Mouse (Mus musculus): ENCODE measurements around the gene Fbl. TPM values are rescaled to one million over a fixed set of nuclear protein-coding genes. Genes with fewer than 3 reads are reported as not detected.

The Fbl gene
- total RNA-seq, 2 experiments from 2014 or later = 172 to 207 TPM

Other genes with a start within 250 kb of the Fbl start
- gene Zfp974, start 240.2 kb upstream of the Fbl start, total RNA-seq (2015) = 0.59 and 2.4 TPM in 2 replicates
- gene Zfp974, start 240.2 kb upstream of the Fbl start, total RNA-seq (2017) = 0.58 and 3.3 TPM in 2 replicates
- gene Zfp780b, start 190.5 kb upstream of the Fbl start, total RNA-seq (2015) = 12.9 and 17.9 TPM in 2 replicates
- gene Zfp780b, start 190.5 kb upstream of the Fbl start, total RNA-seq (2017) = 11.4 and 14.4 TPM in 2 replicates
- 6.0 and 7.8 TPM in 2 replicates for gene Zfp850, start 155.6 kb upstream of the Fbl start, total RNA-seq (2015)
- gene Zfp850, start 155.6 kb upstream of the Fbl start, total RNA-seq (2017) = 5.4 and 13.1 TPM in 2 replicates
- gene Psmc4, start 119.6 kb upstream of the Fbl start, total RNA-seq (2015) = 151 and 170 TPM in 2 replicates
- gene Psmc4, start 119.6 kb upstream of the Fbl start, total RNA-seq (2017) = 142 and 166 TPM in 2 replicates
- gene Fcgbp, start 98.5 kb upstream of the Fbl start, total RNA-seq (2015) = not detected in 2 replicates
- gene Fcgbp, start 98.5 kb upstream of the Fbl start, total RNA-seq (2017) = not detected in 2 replicates
- gene 9530053A07Rik, start 40.2 kb upstream of the Fbl start, total RNA-seq (2015) = not detected in 2 replicates
- gene 9530053A07Rik, start 40.2 kb upstream of the Fbl start, total RNA-seq (2017) = not detected in 2 replicates
- gene Dyrk1b, start 9.8 kb downstream of the Fbl start, total RNA-seq (2015) = 1.2 and 2.1 TPM in 2 replicates
- gene Dyrk1b, start 9.8 kb downstream of the Fbl start, total RNA-seq (2017) = 1.1 and 1.2 TPM in 2 replicates
- 1.9 and 2.9 TPM in 2 replicates for gene Eid2, start 98.2 kb downstream of the Fbl start, total RNA-seq (2015)
- gene Eid2, start 98.2 kb downstream of the Fbl start, total RNA-seq (2017) = 3.5 TPM in 2 replicates
- 3.6 and 4.5 TPM in 2 replicates for gene Eid2b, start 108.0 kb downstream of the Fbl start, total RNA-seq (2015)
- gene Eid2b, start 108.0 kb downstream of the Fbl start, total RNA-seq (2017) = 1.6 and 2.7 TPM in 2 replicates
- gene Selenov, start 121.5 kb downstream of the Fbl start, total RNA-seq (2015) = not detected in 2 replicates
- gene Selenov, start 121.5 kb downstream of the Fbl start, total RNA-seq (2017) = not detected in 2 replicates
- not detected in 2 replicates for gene Dll3, start 132.5 kb downstream of the Fbl start, total RNA-seq (2015)
- gene Dll3, start 132.5 kb downstream of the Fbl start, total RNA-seq (2017) = 0.25 and 0.34 TPM in 2 replicates
- 41.2 and 45.2 TPM in 2 replicates for gene Timm50, start 142.4 kb downstream of the Fbl start, total RNA-seq (2015)
- gene Timm50, start 142.4 kb downstream of the Fbl start, total RNA-seq (2017) = 37.6 and 51.9 TPM in 2 replicates
- gene Supt5, start 169.0 kb downstream of the Fbl start, total RNA-seq (2015) = 44.5 and 67.5 TPM in 2 replicates
- gene Supt5, start 169.0 kb downstream of the Fbl start, total RNA-seq (2017) = 64.6 and 68.9 TPM in 2 replicates
- gene Rps16, start 180.9 kb downstream of the Fbl start, total RNA-seq (2015) = 3,279 and 3,562 TPM in 2 replicates
- gene Rps16, start 180.9 kb downstream of the Fbl start, total RNA-seq (2017) = 756 and 903 TPM in 2 replicates
- 2.9 and 4.3 TPM in 2 replicates for gene Plekhg2, start 202.9 kb downstream of the Fbl start, total RNA-seq (2015)
- gene Plekhg2, start 202.9 kb downstream of the Fbl start, total RNA-seq (2017) = 2.0 and 2.1 TPM in 2 replicates
- gene Zfp36, start 210.5 kb downstream of the Fbl start, total RNA-seq (2015) = 87.3 and 149 TPM in 2 replicates
- gene Zfp36, start 210.5 kb downstream of the Fbl start, total RNA-seq (2017) = 26.0 and 46.4 TPM in 2 replicates
- 30.6 and 36.8 TPM in 2 replicates for gene Med29, start 223.0 kb downstream of the Fbl start, total RNA-seq (2015)
- 18.0 and 21.1 TPM in 2 replicates for gene Med29, start 223.0 kb downstream of the Fbl start, total RNA-seq (2017)
- gene Paf1, start 223.2 kb downstream of the Fbl start, total RNA-seq (2015) = 63.9 and 89.2 TPM in 2 replicates
- 146 and 184 TPM in 2 replicates for gene Paf1, start 223.2 kb downstream of the Fbl start, total RNA-seq (2017)